ENCODE assay signal across 11 mouse cellular contexts in genomic region chr6:21823281-21823680, GRCm38 (mm10). TPM values are rescaled to one million over a fixed set of nuclear protein-coding genes. Genes with fewer than 3 reads are reported as not detected.
DNase-seq lines count a peak whose midpoint lies in the region; ATAC-seq and TF ChIP-seq lines count a peak whose summit lies in the region.
"Had no signal": no experiment of that assay in that cellular context is flagged by ENCODE, and none has a peak within 500 bp of the region (broad histone marks: within the 10 kb centered on the region; RNA-seq: fewer than 3 reads in every experiment).

No protein-coding gene starts in this region.

- H3K36me3 ChIP-seq in intestine, postnatal 0 days (ENCODE audit: control insufficient read depth, insufficient read depth), result no peaks in the 10 kb centered on the region
- H3K36me3 ChIP-seq in lung, postnatal 0 days (ENCODE audit: insufficient read depth, low read length), result no peaks in the 10 kb centered on the region

- no peak for TF ChIP-seq EP300 in lung, postnatal 0 days (IDR thresholded peaks at IDR 0.05)

- 24% methylated on average over 8 of the region's 8 CpGs for WGBS in intestine, postnatal 0 days
- WGBS in lung, postnatal 0 days, result 34% methylated on average over 8 of the region's 8 CpGs

- no peaks in the 10 kb centered on the region for H3K4me1 ChIP-seq in intestine, postnatal 0 days (replicated peaks; ENCODE audit: control insufficient read depth, insufficient read depth, low read length)
- peaks cover 9% of the 10 kb centered on the region; the same call in 1 of the 2 replicates for H3K4me1 ChIP-seq in lung, postnatal 0 days (ENCODE audit: insufficient read depth, low read depth, low read length)

- H3K4me2 ChIP-seq in intestine, postnatal 0 days (replicated peaks; ENCODE audit: low read depth), result peak overlapping the region; percentile 43
- H3K4me2 ChIP-seq in lung, postnatal 0 days (replicated peaks; ENCODE audit: low read depth, low read length), result peak overlapping the region; percentile 39

- H3K27ac ChIP-seq in intestine, postnatal 0 days (ENCODE audit: low read depth, low read length), result peak overlapping the region; percentile 21
- H3K27ac ChIP-seq in lung, postnatal 0 days (ENCODE audit: low read length), result no peak overlapping the region
- H3K27ac ChIP-seq: liver, embryonic 14.5 days had no signal

- no peak for TF ChIP-seq CTCF in intestine, postnatal 0 days (IDR thresholded peaks at IDR 0.05; ENCODE audit: low read depth)
- TF ChIP-seq CTCF in lung, postnatal 0 days (IDR thresholded peaks at IDR 0.05), result no peak

- no peak overlapping the region for H3K9ac ChIP-seq in intestine, postnatal 0 days (ENCODE audit: low read depth, low read length)
- no peak overlapping the region for H3K9ac ChIP-seq in lung, postnatal 0 days (replicated peaks; ENCODE audit: low read depth)
- H3K9ac ChIP-seq: liver, embryonic 14.5 days had no signal

- H3K27me3 ChIP-seq in intestine, postnatal 0 days (replicated peaks; ENCODE audit: control insufficient read depth, insufficient read depth, low read length), result no peaks in the 10 kb centered on the region
- no peaks in the 10 kb centered on the region for H3K27me3 ChIP-seq in lung, postnatal 0 days (replicated peaks; ENCODE audit: insufficient read depth, low read length)

- ATAC-seq in intestine, postnatal 0 days, result peak; percentile 84
- peak; percentile 92 for ATAC-seq in lung, postnatal 0 days
- ATAC-seq: forebrain, embryonic 16.5 days had no signal

- H3K9me3 ChIP-seq in intestine, postnatal 0 days (ENCODE audit: control insufficient read depth), result no peaks in the 10 kb centered on the region
- H3K9me3 ChIP-seq in lung, postnatal 0 days (ENCODE audit: low read length), result no peaks in the 10 kb centered on the region

- DNase-seq in cerebellum, adult 9-10 months, result peak; percentile 1
- DNase-seq in cerebellum, adult 8-10 months, result no peak
- peak; percentile 51 to 57 for DNase-seq in adrenal gland, postnatal 36 days
- DNase-seq in lung, postnatal 0 days (ENCODE audit: low spot score), result peak; percentile 90
- no peak for DNase-seq in spleen, adult 18-20 months
- DNase-seq in gastrocnemius, postnatal 10 days, result no peak
- DNase-seq in thymus, postnatal 4 days, result no peak
- DNase-seq: right cerebral cortex, adult 18-20 months had no signal

- peak overlapping the region; percentile 15; the same call in 1 of the 2 replicates for H3K4me3 ChIP-seq in intestine, postnatal 0 days (ENCODE audit: low read depth, low read length)
- H3K4me3 ChIP-seq in lung, postnatal 0 days (ENCODE audit: low read depth, low read length), result no peak overlapping the region

RNA-seq across cellular contexts. Expression of gene Tspan12, which starts 29.0 kb away (rescaled TPM):
- total RNA-seq in adrenal gland, postnatal 36 days (2021), result 100 to 1,000 TPM; 156 to 182 TPM
- 38.8 and 43.7 TPM in 2 replicates for polyA plus RNA-seq in intestine, postnatal 0 days (2015; fragmentation: Nextera tagmentation; extraction: Ambion mirVana)
- polyA plus RNA-seq in lung, postnatal 0 days (2015; fragmentation: Nextera tagmentation; extraction: Ambion mirVana), result 84.2 and 85.5 TPM in 2 replicates
- total RNA-seq in gastrocnemius, postnatal 10 days (2021), result 10 to 100 TPM; 39.7 to 44.5 TPM

Comparison
In these comparisons a context has a peak if more than half of its experiments do, and no peak if none do; other contexts are left out.
1. DNase-seq: peak in cerebellum, adult 9-10 months (single experiment), adrenal gland, postnatal 36 days (2 of 2) and lung, postnatal 0 days (single experiment); none in cerebellum, adult 8-10 months (single experiment), spleen, adult 18-20 months (0 of 2), gastrocnemius, postnatal 10 days (single experiment) and thymus, postnatal 4 days (single experiment).